Mouse (Mus musculus) cerebellum, adult 11 months (tissue): ENCODE measurements around the gene Tmem223.
"Not testable (repeated sequence)": the region's sequence is repeated elsewhere in the genome, so short reads cannot be mapped to it uniquely, and the experiment has no call there.

ENCODE experiments used
- DNase-seq: peaks from one replicate; pipeline ENCODE4 v3.0.0; 2022

Gene Tmem223

GRCm38 (mm10) chr19:8770567-8771270 is at the start of gene Tmem223:
Gene Tmem223, plus strand, starts transcription at chr19:8770996.
- peak; percentile 71 for DNase-seq

- DNase-seq = no peak
These were observed 49.4 kb upstream of the Tmem223 start for GRCm38 (mm10) chr19:8721378-8721777.

- no peak for DNase-seq
These were observed 48.8 kb upstream of the Tmem223 start for GRCm38 (mm10) chr19:8722021-8722420.

- DNase-seq = no peak
These were observed 48.3 kb upstream of the Tmem223 start for GRCm38 (mm10) chr19:8722559-8722906.

- DNase-seq = peak; percentile 96
These were observed 47.8 kb upstream of the Tmem223 start, which contains the start of gene Slc3a2 for GRCm38 (mm10) chr19:8722907-8723573. Gene Slc3a2, minus strand, starts transcription at chr19:8723369.

GRCm38 (mm10) chr19:8723574-8724346 is 47.0 kb upstream of the Tmem223 start:
- DNase-seq = no peak

- DNase-seq = no peak
These were observed 46.4 kb upstream of the Tmem223 start for GRCm38 (mm10) chr19:8724392-8724791.

GRCm38 (mm10) chr19:8725081-8725613 is 45.6 kb upstream of the Tmem223 start:
- DNase-seq = no peak

GRCm38 (mm10) chr19:8726609-8727390 is 44.0 kb upstream of the Tmem223 start:
- no peak for DNase-seq

GRCm38 (mm10) chr19:8727495-8728114 is 43.2 kb upstream of the Tmem223 start:
- DNase-seq = no peak

GRCm38 (mm10) chr19:8728335-8729099 is 42.3 kb upstream of the Tmem223 start:
- not testable (repeated sequence) for DNase-seq

GRCm38 (mm10) chr19:8734334-8734733 is 36.5 kb upstream of the Tmem223 start:
- no peak for DNase-seq

- DNase-seq = peak; percentile 86
These were observed 35.2 kb upstream of the Tmem223 start, which contains the start of gene Wdr74 for GRCm38 (mm10) chr19:8735389-8736159. Gene Wdr74, plus strand, starts transcription at chr19:8735827.

- DNase-seq = no peak
These were observed 34.7 kb upstream of the Tmem223 start for GRCm38 (mm10) chr19:8736160-8736467.

GRCm38 (mm10) chr19:8738911-8739310 is 31.9 kb upstream of the Tmem223 start:
- DNase-seq = no peak

GRCm38 (mm10) chr19:8739646-8740045 is 31.1 kb upstream of the Tmem223 start:
- DNase-seq = no peak

- peak; percentile 52 for DNase-seq
These were observed 30.2 kb upstream of the Tmem223 start, which contains the start of gene 1700092M07Rik for GRCm38 (mm10) chr19:8740603-8741002. Gene 1700092M07Rik, plus strand, starts transcription at chr19:8740718.

- DNase-seq = peak; percentile 93
These were observed 29.4 kb upstream of the Tmem223 start, which contains the start of gene Stx5a for GRCm38 (mm10) chr19:8741243-8741869. Gene Stx5a, plus strand, starts transcription at chr19:8741413.

GRCm38 (mm10) chr19:8742176-8742575 is 28.6 kb upstream of the Tmem223 start:
- DNase-seq = no peak

- DNase-seq = no peak
These were observed 25.4 kb upstream of the Tmem223 start for GRCm38 (mm10) chr19:8745382-8745781.
